Mouse (Mus musculus) limb, embryonic 14.5 days (tissue): Measurements from ENCODE around the gene Ncf1. TPM values are rescaled to one million over a fixed set of nuclear protein-coding genes. Genes with fewer than 3 reads are reported as not detected.

Experiments used
- ATAC-seq: fragments of 200-750 bp; cut with Nextera tagmentation; 2 replicates; pipeline ENCODE4 v1.8.0; 2017; ENCODE audit warnings: low read depth, moderate number of reproducible peaks, moderate TSS enrichment; ENCODE audit not compliant: low FRiP score
- DNase-seq: peaks from one replicate; pipeline ENCODE4 v3.0.0-alpha.2; 2015; ENCODE audit warnings: low spot score
- H3K27ac ChIP-seq: fragments of 300-500 bp; sonication (generic); replicated peaks from 2 replicates; pipeline ENCODE4 v1.5.1; 2014; ENCODE audit warnings: low read depth, mild to moderate bottlenecking, low read length, moderate library complexity, mixed read lengths
- H3K27me3 ChIP-seq: fragments of 300-500 bp; sonication (generic); 2 replicates; pipeline ENCODE4 v1.6.1; 2014; ENCODE audit warnings: low read length, mixed read lengths; ENCODE audit not compliant: control insufficient read depth, insufficient read depth
- H3K36me3 ChIP-seq: fragments of 300-500 bp; sonication (generic); 2 replicates; pipeline ENCODE4 v1.6.1; 2014; ENCODE audit warnings: mild to moderate bottlenecking, low read length, moderate library complexity, mixed read lengths; ENCODE audit not compliant: control insufficient read depth, insufficient read depth
- H3K4me1 ChIP-seq: fragments of 300-500 bp; sonication (generic); 2 replicates; pipeline ENCODE4 v1.6.1; 2014; ENCODE audit warnings: antibody characterized with exemption, low read length, mixed read lengths; ENCODE audit not compliant: control insufficient read depth, insufficient read depth
- H3K4me2 ChIP-seq: fragments of 300-500 bp; sonication (generic); replicated peaks from 2 replicates; pipeline ENCODE4 v1.6.1; 2014; ENCODE audit warnings: low read depth, mild to moderate bottlenecking, low read length, moderate library complexity; ENCODE audit not compliant: severe bottlenecking
- H3K4me3 ChIP-seq: fragments of 300-500 bp; sonication (generic); replicated peaks from 2 replicates; pipeline ENCODE4 v1.5.1; 2014; ENCODE audit warnings: low read length
- H3K9ac ChIP-seq: fragments of 300-500 bp; sonication (generic); 2 replicates; pipeline ENCODE4 v1.6.1; 2014; ENCODE audit warnings: mild to moderate bottlenecking, low read depth, low read length, moderate library complexity; ENCODE audit not compliant: severe bottlenecking
- H3K9me3 ChIP-seq: fragments of 300-500 bp; sonication (generic); 2 replicates; pipeline ENCODE4 v1.6.1; 2016; ENCODE audit warnings: low read length; ENCODE audit not compliant: control insufficient read depth
- POLR2A ChIP-seq: fragments of 200-500 bp; IDR thresholded peaks from 2 replicates; pipeline ENCODE4 v1.8.0; 2012; ENCODE audit warnings: inconsistent platforms, mild to moderate bottlenecking, moderate library complexity, borderline replicate concordance; ENCODE audit not compliant: insufficient read depth, insufficient read length; ENCODE audit errors: extremely low read depth
- WGBS: fragments of 180-500 bp; shearing (Covaris S2); extraction: QIAGEN DNeasy Blood & Tissue Kit; methylation state at CpG from one replicate; pipeline ENCODE4 v1.1.7; 2014; 5-methylcytosine and 5-hydroxymethylcytosine counted together
- polyA plus RNA-seq, 2 experiments: library from polyadenylated mRNA; depleted of rRNA in 1 of 2; stranded (reverse) in 1 of 2; unstranded in 1 of 2; fragments of >200 nt; fragmentation: Nextera tagmentation in 1 of 2; extraction: Ambion mirVana in 1 of 2; gene quantifications; 2 replicates each; pipeline versions ENCODE4 v1.2.1 to v1.2.3; 2012 to 2014

Ncf1 gene
- polyA plus RNA-seq, 2 experiments: 8.3 to 8.4 TPM

DNA sequence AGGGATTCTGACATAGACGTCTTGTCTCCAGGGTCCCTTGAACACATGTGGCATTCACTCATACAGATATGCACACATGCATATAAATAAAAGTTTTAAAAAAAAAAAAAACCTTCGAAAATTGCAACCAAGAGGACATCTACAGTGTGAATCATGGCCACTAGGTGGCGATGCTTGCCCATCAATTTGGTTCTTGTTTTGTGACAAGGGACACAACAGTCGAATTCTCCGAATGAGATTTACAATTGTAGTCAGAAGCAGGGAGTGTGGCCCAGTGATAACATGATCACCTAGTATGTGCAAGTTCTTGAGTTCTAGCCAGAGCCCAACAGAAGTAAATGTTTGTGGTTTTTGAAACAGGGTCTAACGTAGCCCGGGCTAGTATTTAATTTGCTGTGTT, 49.6 kb downstream of the Ncf1 start:
- Histone ChIP-seq H3K27ac (no peak overlapping the region), H3K4me3 (no peak overlapping the region), H3K27me3 (no peaks in the 10 kb centered on the region), H3K9ac (no peak overlapping the region), H3K4me2 (no peak overlapping the region), H3K9me3 (no peaks in the 10 kb centered on the region), H3K36me3 (no peaks in the 10 kb centered on the region), H3K4me1 (peaks cover 17% of the 10 kb centered on the region)
- TF ChIP-seq POLR2A: no peak
- ATAC-seq (no peak), DNase-seq (peak; percentile 94)
- 24% methylated on average over 7 of the region's 7 CpGs for WGBS

DNA sequence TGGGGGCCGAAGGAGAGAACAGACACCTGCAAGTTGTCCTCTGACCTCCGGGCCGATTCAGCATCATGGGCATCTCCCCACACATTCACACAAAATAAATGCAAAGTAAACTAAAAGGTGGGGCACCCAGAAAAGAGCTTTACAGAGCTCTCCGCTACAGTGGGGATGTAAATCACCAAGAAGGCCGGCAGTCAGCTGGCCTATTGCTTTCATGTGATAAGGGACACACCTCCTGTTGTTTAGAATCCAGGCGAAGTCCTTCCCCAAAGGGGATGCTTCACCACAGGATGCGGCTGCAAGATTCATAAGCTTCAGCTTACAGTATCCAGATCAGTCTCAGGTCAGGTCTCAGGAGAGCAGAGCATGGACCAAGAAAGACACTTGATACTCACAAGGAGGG, 50.9 kb downstream of the Ncf1 start:
- H3K4me3 ChIP-seq: no peak overlapping the region
- 73% methylated on average over 7 of the region's 7 CpGs for WGBS

DNA sequence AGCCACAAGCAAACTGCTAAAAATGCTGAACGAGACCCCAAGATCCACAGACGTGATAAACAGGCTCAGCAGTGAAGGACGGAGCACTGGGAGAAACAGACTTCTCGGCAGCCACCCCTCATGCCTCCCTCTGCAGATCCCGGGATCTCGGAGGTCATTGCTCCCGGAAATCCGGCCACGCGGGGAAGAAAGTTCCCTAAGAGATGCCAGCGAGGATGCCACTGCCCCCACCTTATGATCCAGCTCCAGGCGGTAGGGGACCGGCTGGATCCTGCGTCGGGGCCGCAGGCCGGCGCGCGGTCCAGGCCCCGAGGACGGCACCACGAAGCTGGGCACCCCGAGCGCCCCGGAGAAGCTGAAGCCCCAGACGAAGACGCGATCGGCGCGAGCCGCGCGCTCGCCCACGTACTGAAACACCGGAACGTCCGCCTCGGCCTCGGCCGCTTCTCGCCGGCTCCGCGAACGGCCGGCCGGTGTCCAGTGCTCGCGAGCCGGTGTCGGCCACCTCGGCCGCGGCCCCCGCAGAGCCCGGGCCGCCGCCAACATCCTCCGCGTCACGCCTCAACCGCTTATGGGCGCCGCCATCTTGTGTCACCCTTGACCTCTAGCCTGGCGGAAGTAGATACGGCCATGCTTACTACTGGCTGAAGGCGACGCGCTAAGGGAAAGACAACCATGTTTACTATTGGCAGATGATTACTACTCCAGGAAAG, 53.1 kb downstream of the Ncf1 start, which contains the start of gene Rcc1l:
Gene Rcc1l (minus strand): TSS at position 606 of the 713 bp plus-strand sequence.
- H3K4me1 ChIP-seq: peaks cover 5% of the 10 kb centered on the region
- no peaks in the 10 kb centered on the region for H3K27me3 ChIP-seq
- no peaks in the 10 kb centered on the region for H3K9me3 ChIP-seq
- peak; percentile 55; the same call in 1 of the 2 replicates for TF ChIP-seq POLR2A
- H3K9ac ChIP-seq: peak within 1 kb of the TSS; percentile 79
- DNase-seq (peak; percentile 89), ATAC-seq (peak; percentile 91)
- H3K27ac ChIP-seq: peak within 1 kb of the TSS; percentile 75
- peaks cover 8% of the 10 kb centered on the region; the same call in 1 of the 2 replicates for H3K36me3 ChIP-seq
- under 1% methylated on average over 37 of the region's 72 CpGs for WGBS
- peak within 1 kb of the TSS; percentile 97 for H3K4me3 ChIP-seq
- H3K4me2 ChIP-seq: peak within 1 kb of the TSS; percentile 73

More for the DNA sequence above, 50.9 kb downstream of the Ncf1 start:
- H3K4me2 ChIP-seq: no peak overlapping the region
- peaks cover 15% of the 10 kb centered on the region for H3K4me1 ChIP-seq
- no peak for DNase-seq
- no peak overlapping the region for H3K9ac ChIP-seq
- peaks cover 2% of the 10 kb centered on the region; the same call in 1 of the 2 replicates for H3K36me3 ChIP-seq
- TF ChIP-seq POLR2A: no peak
- H3K9me3 ChIP-seq: no peaks in the 10 kb centered on the region
- H3K27ac ChIP-seq: no peak overlapping the region
- no peak for ATAC-seq
- H3K27me3 ChIP-seq: no peaks in the 10 kb centered on the region

DNA sequence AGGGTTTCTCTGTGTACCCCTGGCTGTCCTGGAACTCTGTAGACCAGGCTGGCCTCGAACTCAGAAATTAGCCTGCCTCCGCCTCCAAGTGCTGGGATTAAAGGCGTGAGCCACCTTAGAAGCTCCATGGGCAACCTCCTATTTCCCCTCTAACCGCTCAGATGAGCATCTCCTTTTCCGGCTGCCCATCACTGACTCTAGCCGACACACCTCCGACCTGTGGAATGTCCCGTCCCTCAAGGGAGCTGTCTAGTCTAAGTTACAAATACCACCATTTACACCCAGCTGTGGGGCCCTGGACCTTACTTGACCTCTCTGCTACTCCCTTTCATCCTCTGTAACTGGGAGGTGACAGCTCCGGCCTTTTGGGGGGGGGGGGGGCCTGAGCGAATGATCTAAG, 53.7 kb downstream of the Ncf1 start:
- peak overlapping the region; percentile 79 for H3K9ac ChIP-seq
- peaks cover 15% of the 10 kb centered on the region; the same call in 1 of the 2 replicates for H3K36me3 ChIP-seq
- DNase-seq: no peak
- H3K4me3 ChIP-seq: peak overlapping the region; percentile 97
- peaks cover 5% of the 10 kb centered on the region for H3K4me1 ChIP-seq
- no peaks in the 10 kb centered on the region for H3K9me3 ChIP-seq
- WGBS: 8% methylated on average over 10 of the region's 10 CpGs
- no peak for ATAC-seq
- H3K4me2 ChIP-seq: peak overlapping the region; percentile 73
- TF ChIP-seq POLR2A: no peak
- H3K27me3 ChIP-seq: no peaks in the 10 kb centered on the region
- peak overlapping the region; percentile 75; the same call in 1 of the 2 replicates for H3K27ac ChIP-seq

DNA sequence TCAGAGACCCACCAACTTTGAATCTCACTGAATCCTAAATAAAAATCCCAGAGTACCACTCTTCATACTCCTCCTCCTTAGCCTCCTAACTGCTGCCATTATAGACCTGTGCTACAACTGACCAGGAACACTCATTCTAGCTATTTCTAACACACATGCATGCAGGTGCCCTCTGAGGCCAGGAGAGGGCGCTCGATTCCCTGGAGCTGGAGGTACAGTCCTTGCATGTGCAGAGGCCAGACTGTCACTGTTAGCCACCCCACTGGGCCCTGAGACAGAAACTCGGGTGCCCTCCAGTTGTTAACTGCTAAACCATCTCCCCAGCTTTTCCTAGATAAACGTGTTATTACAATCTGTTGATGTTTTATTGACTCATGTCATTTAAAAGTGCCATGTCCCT, 56.2 kb downstream of the Ncf1 start:
- no peak overlapping the region for H3K9ac ChIP-seq
- ATAC-seq: no peak
- WGBS: 36% methylated on average over 4 of the region's 4 CpGs

More for the DNA sequence above, 56.2 kb downstream of the Ncf1 start:
- Histone ChIP-seq H3K4me3 (no peak overlapping the region), H3K4me1 (peaks cover 5% of the 10 kb centered on the region), H3K36me3 (peaks cover 31% of the 10 kb centered on the region; the same call in 1 of the 2 replicates), H3K27me3 (no peaks in the 10 kb centered on the region), H3K27ac (no peak overlapping the region), H3K9me3 (no peaks in the 10 kb centered on the region), H3K4me2 (no peak overlapping the region)
- no peak for DNase-seq
- no peak for TF ChIP-seq POLR2A
